Mouse (Mus musculus) heart, postnatal 0 days (tissue): ENCODE results near the gene Mterf1a.

Experiments
- CTCF ChIP-seq: IDR thresholded peaks from 2 replicates; pipeline ENCODE4 v1.5.1; 2016; ENCODE audit warnings: antibody characterized with exemption, control low read depth, low read depth
- EP300 ChIP-seq: IDR thresholded peaks from 2 replicates; pipeline ENCODE4 v1.6.1; 2016; ENCODE audit warnings: antibody characterized with exemption, low read depth

DNA sequence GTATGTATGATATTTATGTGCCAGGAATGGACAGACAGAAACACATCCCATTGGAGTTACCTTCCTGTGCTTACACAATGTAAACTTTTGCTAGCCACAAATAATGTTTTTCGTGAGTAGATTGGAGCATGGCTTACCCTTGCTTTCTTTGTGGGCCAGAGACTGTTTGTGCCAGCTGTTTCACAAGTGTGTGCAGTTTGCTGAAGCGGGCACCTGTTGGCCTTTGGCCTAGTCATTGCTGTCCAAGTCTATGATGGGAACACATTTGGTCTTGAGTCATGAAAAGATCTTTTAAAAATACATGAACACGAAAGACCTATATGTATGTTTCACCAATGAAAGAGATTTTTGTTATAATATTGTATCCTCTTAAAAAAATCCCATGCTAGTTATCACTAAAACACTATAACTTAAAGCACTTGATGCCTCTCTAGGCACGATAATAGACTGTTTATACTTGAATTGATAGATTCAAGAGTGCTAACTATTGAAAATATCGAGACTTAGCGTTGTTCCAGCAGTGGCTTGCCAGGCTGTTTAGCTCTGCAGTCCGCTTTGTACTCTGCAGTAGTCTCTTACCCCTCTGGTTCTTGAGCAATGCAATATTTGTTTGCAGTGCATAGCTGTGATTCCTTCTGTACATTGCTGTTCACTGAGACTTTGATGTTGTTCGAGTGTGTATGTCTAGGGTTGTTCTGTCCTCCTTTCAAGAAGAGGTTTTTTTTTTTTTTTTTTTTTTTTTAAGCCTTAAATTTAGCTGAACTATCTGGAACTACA lies 42.2 kb upstream of the Mterf1a start:
- TF ChIP-seq CTCF: no peak
- no peak for TF ChIP-seq EP300
